Mouse (Mus musculus) cerebellum, adult 2 months (tissue): ENCODE measurements around the gene Vmn2r94.

Source experiments
- CTCF ChIP-seq: fragments of 200-500 bp; IDR thresholded peaks from 2 replicates; pipeline ENCODE4 v1.5.1; 2011; ENCODE audit warnings: low read depth, mild to moderate bottlenecking, control low read depth, low read length, moderate library complexity, borderline replicate concordance; ENCODE audit not compliant: insufficient read depth
- POLR2A ChIP-seq: fragments of 200-500 bp; IDR thresholded peaks from 2 replicates; pipeline ENCODE4 v1.6.1; 2011; ENCODE audit warnings: low read length, control low read depth, borderline replicate concordance; ENCODE audit not compliant: insufficient read depth

DNA sequence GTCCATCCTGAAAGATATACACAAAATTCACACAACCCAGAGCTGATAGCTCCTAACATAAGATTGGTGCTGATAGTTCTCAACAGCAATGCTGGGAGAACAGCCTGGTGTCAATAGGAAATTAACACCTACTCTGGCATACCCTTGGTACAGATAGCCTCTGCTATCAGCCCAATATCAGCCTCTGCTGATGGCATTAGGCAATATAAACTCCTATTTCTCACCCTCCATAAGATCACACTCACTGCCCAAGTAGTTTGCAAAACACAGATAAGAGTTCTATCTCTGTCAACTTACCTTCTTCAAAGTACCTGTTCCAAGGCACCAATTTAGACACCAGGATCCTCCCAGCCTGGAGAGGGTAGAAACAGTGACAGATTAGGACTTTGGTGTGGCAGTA is 56.3 kb downstream of the Vmn2r94 start:
- no peak for TF ChIP-seq POLR2A
- no peak for TF ChIP-seq CTCF
